Mouse (Mus musculus): ENCODE results near the gene Cby1. TPM values are rescaled to one million over a fixed set of nuclear protein-coding genes. Genes with fewer than 3 reads are reported as not detected.

Gene Cby1
- polyA plus RNA-seq, 1 experiment from 2014 or later = 70.8 TPM

GRCm38 (mm10) chr15:79706603-79707214 is 47.7 kb downstream of the Cby1 start:
- Histone ChIP-seq H3K4me2 (ENCODE audit: low read depth) (no peak overlapping the region), H3K27ac (ENCODE audit: low read depth, low read length) (no peak overlapping the region), H3K9me3 (ENCODE audit: control insufficient read depth, low read length) (no peaks in the 10 kb centered on the region), H3K9ac (ENCODE audit: low read length) (no peak overlapping the region), H3K4me1 (ENCODE audit: control insufficient read depth, insufficient read depth, low read length) (no peaks in the 10 kb centered on the region), H3K27me3 (ENCODE audit: control insufficient read depth, insufficient read depth, low read length) (no peaks in the 10 kb centered on the region), H3K36me3 (ENCODE audit: control insufficient read depth, insufficient read depth, low read length) (peaks cover 13% of the 10 kb centered on the region; the same call in 1 of the 2 replicates), H3K4me3 (ENCODE audit: low read depth, low read length) (no peak overlapping the region)
- 91% methylated on average over 17 of the region's 17 CpGs for WGBS
- no peak for ATAC-seq (ENCODE audit: insufficient read depth, low FRiP score, low TSS enrichment)
- no peak for DNase-seq (ENCODE audit: low spot score)

GRCm38 (mm10) chr15:79708229-79708822 is 49.3 kb downstream of the Cby1 start:
- Histone ChIP-seq H3K27ac (ENCODE audit: low read depth, low read length) (no peak overlapping the region), H3K27me3 (ENCODE audit: control insufficient read depth, insufficient read depth, low read length) (no peaks in the 10 kb centered on the region), H3K4me3 (ENCODE audit: low read depth, low read length) (no peak overlapping the region), H3K9ac (ENCODE audit: low read length) (no peak overlapping the region), H3K9me3 (ENCODE audit: control insufficient read depth, low read length) (no peaks in the 10 kb centered on the region), H3K4me2 (ENCODE audit: low read depth) (no peak overlapping the region), H3K36me3 (ENCODE audit: control insufficient read depth, insufficient read depth, low read length) (peaks cover 21% of the 10 kb centered on the region), H3K4me1 (ENCODE audit: control insufficient read depth, insufficient read depth, low read length) (no peaks in the 10 kb centered on the region)
- no peak for ATAC-seq (ENCODE audit: insufficient read depth, low FRiP score, low TSS enrichment)
- WGBS = 93% methylated on average over 5 of the region's 5 CpGs
- no peak for DNase-seq (ENCODE audit: low spot score)

GRCm38 (mm10) chr15:79715646-79716045 is 56.6 kb downstream of the Cby1 start:
- no peak overlapping the region for H3K4me3 ChIP-seq (ENCODE audit: low read depth, low read length)
- WGBS = 95% methylated on average over 7 of the region's 7 CpGs

GRCm38 (mm10) chr15:79716710-79717109 is 57.7 kb downstream of the Cby1 start:
- Histone ChIP-seq H3K9me3 (ENCODE audit: control insufficient read depth, low read length) (no peaks in the 10 kb centered on the region), H3K27ac (ENCODE audit: low read depth, low read length) (no peak overlapping the region), H3K4me2 (ENCODE audit: low read depth) (no peak overlapping the region), H3K4me1 (ENCODE audit: control insufficient read depth, insufficient read depth, low read length) (no peaks in the 10 kb centered on the region), H3K36me3 (ENCODE audit: control insufficient read depth, insufficient read depth, low read length) (peaks cover 26% of the 10 kb centered on the region), H3K9ac (ENCODE audit: low read length) (no peak overlapping the region), H3K27me3 (ENCODE audit: control insufficient read depth, insufficient read depth, low read length) (no peaks in the 10 kb centered on the region), H3K4me3 (ENCODE audit: low read depth, low read length) (no peak overlapping the region)
- DNase-seq (ENCODE audit: low spot score) (no peak), ATAC-seq (ENCODE audit: insufficient read depth, low FRiP score, low TSS enrichment) (no peak)
- 90% methylated on average over 6 of the region's 6 CpGs for WGBS

More at GRCm38 (mm10) chr15:79715646-79716045, 56.6 kb downstream of the Cby1 start:
- Histone ChIP-seq H3K4me2 (ENCODE audit: low read depth) (no peak overlapping the region), H3K36me3 (ENCODE audit: control insufficient read depth, insufficient read depth, low read length) (peaks cover 29% of the 10 kb centered on the region), H3K27me3 (ENCODE audit: control insufficient read depth, insufficient read depth, low read length) (no peaks in the 10 kb centered on the region), H3K9ac (ENCODE audit: low read length) (no peak overlapping the region), H3K9me3 (ENCODE audit: control insufficient read depth, low read length) (no peaks in the 10 kb centered on the region), H3K4me1 (ENCODE audit: control insufficient read depth, insufficient read depth, low read length) (no peaks in the 10 kb centered on the region), H3K27ac (ENCODE audit: low read depth, low read length) (no peak overlapping the region)
- DNase-seq (ENCODE audit: low spot score) = no peak
- no peak for ATAC-seq (ENCODE audit: insufficient read depth, low FRiP score, low TSS enrichment)

Other genes with a start within 250 kb of the Cby1 start
- 192 and 213 TPM in 2 replicates for gene Csnk1e, start 203.6 kb upstream of the Cby1 start, polyA plus RNA-seq (2014; fragmentation: Nextera tagmentation; extraction: Ambion mirVana)
- not detected in 2 replicates for gene Kcnj4, start 154.0 kb upstream of the Cby1 start, polyA plus RNA-seq (2014; fragmentation: Nextera tagmentation; extraction: Ambion mirVana)
- gene Kdelr3, start 142.8 kb upstream of the Cby1 start, polyA plus RNA-seq (2014; fragmentation: Nextera tagmentation; extraction: Ambion mirVana) = 12.1 and 16.9 TPM in 2 replicates
- gene Ddx17, start 112.5 kb upstream of the Cby1 start, polyA plus RNA-seq (2014; fragmentation: Nextera tagmentation; extraction: Ambion mirVana) = 87.0 and 88.8 TPM in 2 replicates
- gene Dmc1, start 54.1 kb upstream of the Cby1 start, polyA plus RNA-seq (2014; fragmentation: Nextera tagmentation; extraction: Ambion mirVana) = 1.1 and 1.5 TPM in 2 replicates
- 3.5 and 4.0 TPM in 2 replicates for gene Fam227a, start 243 bp upstream of the Cby1 start, polyA plus RNA-seq (2014; fragmentation: Nextera tagmentation; extraction: Ambion mirVana)
- gene Tomm22, start 11.7 kb downstream of the Cby1 start, polyA plus RNA-seq (2014; fragmentation: Nextera tagmentation; extraction: Ambion mirVana) = 285 and 287 TPM in 2 replicates
- gene Josd1, start 28.7 kb downstream of the Cby1 start, polyA plus RNA-seq (2014; fragmentation: Nextera tagmentation; extraction: Ambion mirVana) = 14.6 and 16.4 TPM in 2 replicates
- 39.7 and 42.5 TPM in 2 replicates for gene Gtpbp1, start 31.6 kb downstream of the Cby1 start, polyA plus RNA-seq (2014; fragmentation: Nextera tagmentation; extraction: Ambion mirVana)
- 6.1 and 10.2 TPM in 2 replicates for gene Sun2, start 83.3 kb downstream of the Cby1 start, polyA plus RNA-seq (2014; fragmentation: Nextera tagmentation; extraction: Ambion mirVana)
- gene Dnal4, start 118.7 kb downstream of the Cby1 start, polyA plus RNA-seq (2014; fragmentation: Nextera tagmentation; extraction: Ambion mirVana) = 68.6 and 70.8 TPM in 2 replicates
- gene Nptxr, start 145.6 kb downstream of the Cby1 start, polyA plus RNA-seq (2014; fragmentation: Nextera tagmentation; extraction: Ambion mirVana) = 1.5 and 2.0 TPM in 2 replicates
- gene Npcd, start 175.0 kb downstream of the Cby1 start, polyA plus RNA-seq (2014; fragmentation: Nextera tagmentation; extraction: Ambion mirVana) = not detected in 2 replicates
- 17.3 and 18.0 TPM in 2 replicates for gene Cbx6, start 175.5 kb downstream of the Cby1 start, polyA plus RNA-seq (2014; fragmentation: Nextera tagmentation; extraction: Ambion mirVana)
- 5.4 and 7.3 TPM in 2 replicates for gene Apobec3, start 232.5 kb downstream of the Cby1 start, polyA plus RNA-seq (2014; fragmentation: Nextera tagmentation; extraction: Ambion mirVana)